Mouse (Mus musculus): Measurements from ENCODE around the gene 2610301B20Rik. TPM values are rescaled to one million over a fixed set of nuclear protein-coding genes. Genes with fewer than 3 reads are reported as not detected.

2610301B20Rik gene
- total and polyA plus RNA-seq, 3 experiments: 13.3 to 15.7 TPM; not detected in 1

GRCm38 (mm10) chr4:10872231-10872630 lies 2.1 kb upstream of the 2610301B20Rik start:
- Histone ChIP-seq H3K9ac (ENCODE audit: control insufficient read depth, low read depth, low read length, poor library complexity, severe bottlenecking) (peak overlapping the region; percentile 90), H3K79me2 (ENCODE audit: control insufficient read depth, insufficient read depth, low read length, poor library complexity) (no peaks in the 10 kb centered on the region; the same call in 1 of the 2 replicates), H3K27me3 (ENCODE audit: control insufficient read depth in 1 of 2, insufficient read depth in 2 of 2, low read length in 2 of 2) (no peaks in the 10 kb centered on the region), H3K4me1 (ENCODE audit: control insufficient read depth in 1 of 2, insufficient read depth in 2 of 2, low read length in 2 of 2) (peaks cover 0 to 5% of the 10 kb centered on the region in 2 experiments; a peak in 2 of 4 replicates), H3K36me3 (ENCODE audit: control insufficient read depth in 1 of 2, insufficient read depth in 2 of 2, low read length in 2 of 2) (no peaks in the 10 kb centered on the region; a peak in 1 of 4 replicates), H3K27ac (ENCODE audit: control insufficient read depth, low read depth, low read length) (no peak overlapping the region; the same call in 1 of the 2 replicates), H3K9me3 (replicated peaks; ENCODE audit: insufficient read depth, low read length) (no peaks in the 10 kb centered on the region), H3K4me3 (ENCODE audit: control insufficient read depth in 1 of 2, insufficient read depth in 1 of 2, low read depth in 2 of 2, low read length in 2 of 2) (peak overlapping the region; percentile 74 to 85; a peak in 3 of 4 replicates)
- peak; percentile 30 for DNase-seq (ENCODE audit: low read depth, low spot score)
- no peak for TF ChIP-seq ZC3H11A (IDR thresholded peaks at IDR 0.05; ENCODE audit: low read depth, low read length)
- TF ChIP-seq ELF1 (IDR thresholded peaks at IDR 0.05; ENCODE audit: low read depth, low read length): no peak
- TF ChIP-seq ZNF384 (IDR thresholded peaks at IDR 0.05; ENCODE audit: low read depth, low read length): no peak
- TF ChIP-seq UBTF (IDR thresholded peaks at IDR 0.05; ENCODE audit: borderline replicate concordance, insufficient read depth, low read depth, low read length): no peak
- no peak for TF ChIP-seq NELFE (IDR thresholded peaks at IDR 0.05; ENCODE audit: low read depth, low read length)
- TF ChIP-seq MAX (IDR thresholded peaks at IDR 0.05; ENCODE audit: low read length): no peak
- no peak for TF ChIP-seq POLR2AphosphoS5 (IDR thresholded peaks at IDR 0.05; ENCODE audit: borderline replicate concordance, low read depth, low read length)
- TF ChIP-seq EP300 (IDR thresholded peaks at IDR 0.05; ENCODE audit: low read depth in 1 of 2, low read length in 2 of 2): no peak
- no peak for TF ChIP-seq JUND (IDR thresholded peaks at IDR 0.05; ENCODE audit: low read depth, low read length)
- no peak for TF ChIP-seq USF1 (IDR thresholded peaks at IDR 0.05; ENCODE audit: low read depth, low read length)
- TF ChIP-seq POLR2A (IDR thresholded peaks at IDR 0.05; ENCODE audit: control insufficient read depth in 1 of 2, insufficient read depth in 1 of 2, low read depth in 1 of 2, low read length in 2 of 2, poor library complexity in 1 of 2): no peak
- no peak for TF ChIP-seq MAFK (IDR thresholded peaks at IDR 0.05; ENCODE audit: borderline replicate concordance, low read depth, low read length)
- no peak for TF ChIP-seq MYC (IDR thresholded peaks at IDR 0.05; ENCODE audit: low read depth, low read length)
- TF ChIP-seq TAL1 (IDR thresholded peaks at IDR 0.05; ENCODE audit: low read length): no peak
- no peak for TF ChIP-seq CTCF (IDR thresholded peaks at IDR 0.05 in 2 of 3, conservative IDR thresholded peaks at IDR 0.05 in 1 of 3; ENCODE audit: control insufficient read depth in 1 of 3, insufficient read depth in 1 of 3, low read depth in 2 of 3, low read length in 3 of 3, poor library complexity in 1 of 3, severe bottlenecking in 1 of 3)
- TF ChIP-seq GABPA (IDR thresholded peaks at IDR 0.05; ENCODE audit: low read depth, low read length): no peak
- TF ChIP-seq TCF12 (IDR thresholded peaks at IDR 0.05; ENCODE audit: low read depth, low read length): no peak

- Histone ChIP-seq H3K9me3 (replicated peaks; ENCODE audit: insufficient read depth, low read length) (no peaks in the 10 kb centered on the region), H3K36me3 (ENCODE audit: control insufficient read depth in 1 of 2, insufficient read depth in 2 of 2, low read length in 2 of 2) (no peaks in the 10 kb centered on the region; a peak in 1 of 4 replicates), H3K4me3 (ENCODE audit: control insufficient read depth in 1 of 2, insufficient read depth in 1 of 2, low read depth in 2 of 2, low read length in 2 of 2) (peak overlapping the region; percentile 74 to 85), H3K27me3 (ENCODE audit: control insufficient read depth in 1 of 2, insufficient read depth in 2 of 2, low read length in 2 of 2) (no peaks in the 10 kb centered on the region), H3K9ac (ENCODE audit: control insufficient read depth, low read depth, low read length, poor library complexity, severe bottlenecking) (peak overlapping the region; percentile 90), H3K4me1 (ENCODE audit: control insufficient read depth in 1 of 2, insufficient read depth in 2 of 2, low read length in 2 of 2) (peaks cover 0 to 5% of the 10 kb centered on the region in 2 experiments; a peak in 2 of 4 replicates), H3K27ac (ENCODE audit: control insufficient read depth, low read depth, low read length) (peak overlapping the region; percentile 92), H3K79me2 (ENCODE audit: control insufficient read depth, insufficient read depth, low read length, poor library complexity) (no peaks in the 10 kb centered on the region; the same call in 1 of the 2 replicates)
- DNase-seq (ENCODE audit: low read depth, low spot score): peak; percentile 82
- TF ChIP-seq BHLHE40 (IDR thresholded peaks at IDR 0.05; ENCODE audit: borderline replicate concordance, low read depth, low read length): no peak
- peak; percentile 30; the same call in 1 of the 2 replicates for TF ChIP-seq TCF12 (IDR thresholded peaks at IDR 0.05; ENCODE audit: low read depth, low read length)
- peak; percentile 36; the same call in 1 of the 2 replicates for TF ChIP-seq MYC (IDR thresholded peaks at IDR 0.05; ENCODE audit: low read depth, low read length)
- no peak for TF ChIP-seq RCOR1 (IDR thresholded peaks at IDR 0.05; ENCODE audit: low read depth, low read length)
- peak; percentile 88; the same call in 1 of the 2 replicates for TF ChIP-seq ZNF384 (IDR thresholded peaks at IDR 0.05; ENCODE audit: low read depth, low read length)
- no peak; the same call in 1 of the 2 replicates for TF ChIP-seq HCFC1 (IDR thresholded peaks at IDR 0.05; ENCODE audit: low read depth, low read length)
- TF ChIP-seq ETS1 (IDR thresholded peaks at IDR 0.05; ENCODE audit: low read depth, low read length): no peak
- TF ChIP-seq KAT2A (conservative IDR thresholded peaks at IDR 0.05; ENCODE audit: low read depth, low read length): no peak
- TF ChIP-seq MAX (IDR thresholded peaks at IDR 0.05; ENCODE audit: low read length): peak; percentile 58
- TF ChIP-seq USF2 (IDR thresholded peaks at IDR 0.05; ENCODE audit: borderline replicate concordance in 1 of 2, insufficient read depth in 1 of 2, low read depth in 1 of 2, low read length in 2 of 2): no peak
- no peak for TF ChIP-seq CHD2 (IDR thresholded peaks at IDR 0.05; ENCODE audit: low read length)
- TF ChIP-seq POLR2A (IDR thresholded peaks at IDR 0.05; ENCODE audit: control insufficient read depth in 1 of 2, insufficient read depth in 1 of 2, low read depth in 1 of 2, low read length in 2 of 2, poor library complexity in 1 of 2): peak in 1 of 2 experiments; percentile 37; a peak in 1 of 4 replicates
- 0 out of 2 replicates have a peak, but pooled peaks have one; percentile 11 for TF ChIP-seq ELF1 (IDR thresholded peaks at IDR 0.05; ENCODE audit: low read depth, low read length)
- TF ChIP-seq NELFE (IDR thresholded peaks at IDR 0.05; ENCODE audit: low read depth, low read length): no peak
- TF ChIP-seq MXI1 (IDR thresholded peaks at IDR 0.05; ENCODE audit: low read depth, low read length): no peak
- TF ChIP-seq SMC3 (IDR thresholded peaks at IDR 0.05; ENCODE audit: low read depth, low read length): no peak
- no peak for TF ChIP-seq MAFK (IDR thresholded peaks at IDR 0.05; ENCODE audit: borderline replicate concordance, low read depth, low read length)
- TF ChIP-seq ZKSCAN1 (IDR thresholded peaks at IDR 0.05; ENCODE audit: low read depth, low read length): no peak; the same call in 1 of the 2 replicates
These were observed 1.4 kb upstream of the 2610301B20Rik start for GRCm38 (mm10) chr4:10872685-10873539.
